Mouse (Mus musculus): Measurements from ENCODE around the gene Grm7.

Gene Grm7

DNA sequence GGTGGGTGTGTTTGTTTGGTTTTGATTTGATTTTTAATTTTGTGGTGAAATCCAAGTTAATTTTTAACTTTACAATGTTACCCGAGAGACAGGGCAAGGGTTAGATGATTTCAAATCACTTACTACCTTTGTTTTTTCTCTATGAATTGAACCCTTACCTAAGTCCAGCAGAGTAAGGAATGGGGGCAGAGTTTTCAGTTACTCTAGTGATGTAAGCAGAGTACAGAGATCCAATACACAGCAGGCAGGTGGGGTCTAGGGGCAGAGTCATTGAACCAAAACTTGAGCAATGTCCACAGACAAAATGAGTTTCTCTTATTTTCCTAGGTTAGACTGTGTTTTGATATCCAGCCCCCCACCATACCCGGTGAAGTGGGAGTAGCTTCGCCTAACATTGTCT, 723.2 kb downstream of the Grm7 start:
- DNase-seq (ENCODE audit: low spot score) = no peak

DNA sequence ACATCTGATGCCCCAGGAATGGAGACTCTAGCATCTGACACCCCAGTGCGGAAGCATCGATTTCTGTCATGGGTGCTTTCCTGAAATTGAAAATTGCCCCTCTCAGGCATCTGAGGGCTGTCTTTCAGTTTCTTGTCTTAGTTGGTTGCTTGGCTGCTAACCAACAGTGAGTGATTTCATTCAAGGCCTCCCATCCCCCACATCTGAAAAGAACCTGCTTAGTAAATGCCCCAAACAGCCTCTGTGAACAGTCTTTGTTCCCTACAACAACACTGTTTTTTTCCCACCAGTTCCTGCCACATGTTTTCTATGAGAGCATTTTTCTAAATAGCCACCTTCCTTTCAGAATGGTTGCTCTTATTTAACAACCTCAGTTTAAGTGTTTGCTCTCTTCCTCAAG, 723.6 kb downstream of the Grm7 start:
- no peak for DNase-seq (ENCODE audit: low spot score)

DNA sequence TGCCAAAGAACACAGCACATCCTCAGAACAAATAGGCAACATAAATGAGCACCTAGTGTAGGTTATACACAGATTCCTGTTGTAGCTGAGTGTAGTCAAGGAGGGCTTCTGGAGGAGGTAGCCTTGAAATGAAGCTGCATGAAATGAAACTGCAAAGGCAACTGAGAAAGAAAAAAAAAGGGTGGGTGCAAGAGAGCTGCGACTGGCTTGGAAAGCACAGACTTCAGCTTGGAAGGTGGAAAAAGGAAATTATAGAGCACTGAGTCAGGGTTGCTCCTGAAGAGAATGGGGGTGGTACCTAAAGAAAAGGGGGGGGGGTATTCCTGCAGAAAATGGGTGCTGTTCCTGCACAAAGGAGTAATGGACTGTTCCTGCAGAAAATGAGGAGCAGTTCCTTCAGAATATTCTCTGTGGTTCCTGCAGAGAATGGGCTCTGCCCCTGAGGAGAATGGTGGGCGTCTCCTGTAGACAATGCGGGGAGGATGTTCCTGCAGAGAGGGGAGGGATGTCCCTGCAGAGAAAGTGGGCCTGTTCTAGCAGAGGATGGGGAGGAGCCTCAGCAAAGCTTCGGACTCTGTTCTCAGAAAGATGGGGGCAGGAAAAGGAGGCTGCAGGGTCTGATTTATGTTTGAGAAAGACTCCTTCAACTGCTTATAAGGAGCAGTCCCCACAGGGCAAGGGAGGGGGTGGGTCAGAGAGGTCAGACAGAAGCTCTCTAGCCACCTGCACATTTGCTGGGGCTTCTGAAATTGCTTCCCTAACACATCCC, 726.4 kb downstream of the Grm7 start:
- DNase-seq (ENCODE audit: low spot score) = no peak

DNA sequence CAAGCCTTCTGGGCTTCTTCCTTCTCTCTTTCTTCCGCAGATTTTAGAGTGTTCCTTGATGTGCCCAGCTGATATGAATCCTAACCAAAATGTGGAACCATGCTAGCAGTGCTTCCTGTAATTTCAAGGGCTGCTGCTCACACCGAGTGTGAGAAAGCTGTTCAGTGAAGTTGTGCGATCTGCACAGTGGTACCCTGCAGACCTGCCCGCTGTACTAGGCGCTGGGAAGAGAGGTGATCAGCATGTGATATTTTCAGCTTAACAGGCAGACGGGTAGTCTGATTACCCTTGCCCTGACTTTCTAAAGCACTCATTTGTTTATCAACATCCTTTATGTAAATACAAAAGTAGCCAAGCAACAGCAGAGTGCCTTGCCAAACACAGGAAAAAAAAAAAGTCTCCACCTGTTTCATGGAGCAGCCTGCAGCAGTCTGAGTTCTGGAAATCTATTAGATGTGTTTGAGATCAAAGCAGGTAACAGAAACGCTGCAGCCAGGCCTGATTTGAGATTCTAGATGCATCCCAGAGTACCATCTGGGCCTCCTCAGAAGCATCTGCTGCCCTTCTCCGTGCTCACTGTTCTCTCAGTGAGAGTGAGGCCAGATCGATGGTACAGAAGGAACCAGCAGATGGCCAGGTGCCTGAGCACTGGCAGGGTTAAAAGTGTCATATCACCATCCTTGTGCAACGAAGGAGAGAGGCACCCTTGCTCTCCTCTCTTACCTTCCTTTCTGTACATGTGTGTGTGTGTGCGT, 727.4 kb downstream of the Grm7 start:
- DNase-seq (ENCODE audit: low spot score) = no peak

DNA sequence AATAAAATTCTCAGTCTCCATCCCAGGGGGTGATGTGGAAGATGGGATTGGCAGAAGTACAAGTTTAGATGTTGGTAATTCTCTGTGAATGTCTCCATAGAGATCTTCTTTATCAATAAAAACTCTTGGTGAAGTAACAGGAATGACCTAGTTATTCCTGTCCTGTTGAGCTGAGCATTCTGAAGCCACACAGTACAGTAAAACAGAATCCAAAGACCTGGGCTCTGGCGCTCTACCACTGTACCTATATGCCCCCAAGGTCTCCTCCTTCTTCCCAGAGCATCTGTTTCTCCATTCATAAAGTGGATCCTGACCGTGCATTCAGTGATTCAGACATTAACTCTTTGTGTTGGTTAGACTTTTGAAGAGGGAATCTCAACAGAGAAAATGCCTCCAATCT, 735.3 kb downstream of the Grm7 start:
- no peak for DNase-seq (ENCODE audit: low spot score)

GRCm38 (mm10) chr6:111408750-111409149, 763.4 kb downstream of the Grm7 start:
- DNase-seq (ENCODE audit: low spot score) = no peak

GRCm38 (mm10) chr6:111424737-111425136, 779.4 kb downstream of the Grm7 start:
- DNase-seq (ENCODE audit: low spot score) = no peak

- DNase-seq (ENCODE audit: low spot score) = no peak
Observed at GRCm38 (mm10) chr6:111446228-111446627, 800.8 kb downstream of the Grm7 start.

GRCm38 (mm10) chr6:111447851-111448250, 802.5 kb downstream of the Grm7 start:
- DNase-seq (ENCODE audit: low spot score) = no peak

- no peak for DNase-seq (ENCODE audit: low spot score)
Observed at GRCm38 (mm10) chr6:111449054-111449783, 803.8 kb downstream of the Grm7 start.

DNA sequence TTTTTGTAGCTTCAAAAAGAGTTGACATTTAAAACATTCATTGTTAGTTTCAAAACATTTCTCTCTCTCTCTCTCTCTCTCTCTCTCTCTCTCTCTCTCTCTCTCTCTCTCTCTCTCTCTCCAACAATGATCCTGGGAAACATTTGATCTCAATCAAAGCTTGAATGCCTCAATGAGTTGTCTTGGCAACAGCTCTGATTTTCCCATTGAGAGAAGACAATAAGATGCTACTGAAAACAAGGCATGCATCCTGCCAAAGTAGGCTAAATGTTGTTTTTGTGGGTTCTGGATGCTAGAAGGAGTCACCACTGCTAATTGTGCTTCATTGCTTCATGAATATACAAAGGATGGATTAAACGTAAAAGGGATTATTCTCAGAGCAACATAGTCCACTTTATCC, 836.5 kb downstream of the Grm7 start:
- no peak for DNase-seq (ENCODE audit: low spot score)

DNA sequence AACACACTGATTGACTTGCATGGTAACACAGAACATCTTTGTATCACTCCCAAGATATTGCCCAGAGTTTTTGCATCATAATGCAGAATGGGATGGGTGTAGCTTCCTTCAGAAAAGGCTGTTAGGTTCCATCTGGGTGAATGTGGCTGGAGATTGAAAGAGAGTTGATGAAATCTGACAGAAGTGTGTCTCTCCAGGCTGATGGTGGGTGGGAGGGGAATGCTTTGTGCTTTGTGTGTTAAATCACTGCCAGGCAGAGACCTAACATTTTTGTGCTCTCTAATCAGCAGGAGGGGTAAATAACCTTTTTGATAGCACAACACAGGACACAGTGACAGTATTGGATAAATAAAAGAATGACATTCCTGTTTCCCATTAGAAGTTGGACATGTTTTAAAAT, 840.7 kb downstream of the Grm7 start:
- DNase-seq (ENCODE audit: low spot score) = no peak

DNA sequence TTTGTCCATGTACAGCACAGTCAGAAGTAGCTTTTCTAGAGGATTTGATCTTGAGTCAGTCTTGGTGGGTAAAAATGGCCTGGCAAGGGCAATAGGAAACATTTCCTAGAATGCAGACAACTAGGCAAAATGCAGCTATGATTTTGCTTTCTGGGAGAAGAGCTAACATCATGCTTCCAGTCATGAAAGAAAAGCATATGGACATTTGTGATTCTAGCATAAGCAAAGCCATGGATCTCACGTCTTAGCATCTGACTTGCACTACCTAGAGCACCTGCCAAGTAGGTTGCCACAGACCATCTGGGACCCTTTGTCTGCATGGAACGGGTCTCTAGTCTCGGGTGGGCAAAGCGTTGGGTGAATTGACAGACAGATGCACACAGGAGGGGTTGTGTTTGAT, 842.2 kb downstream of the Grm7 start:
- DNase-seq (ENCODE audit: low spot score) = no peak

GRCm38 (mm10) chr6:111492166-111492565, 846.8 kb downstream of the Grm7 start:
- no peak for DNase-seq (ENCODE audit: low spot score)

- no peak for DNase-seq (ENCODE audit: low spot score)
Observed at GRCm38 (mm10) chr6:111499542-111499941, 854.2 kb downstream of the Grm7 start.

GRCm38 (mm10) chr6:111510768-111511459, 865.5 kb downstream of the Grm7 start:
- DNase-seq (ENCODE audit: low spot score) = no peak

- no peak for DNase-seq (ENCODE audit: low spot score)
Observed at GRCm38 (mm10) chr6:111512359-111512758, 867.0 kb downstream of the Grm7 start.

- no peak for DNase-seq (ENCODE audit: low spot score)
Observed at GRCm38 (mm10) chr6:111521229-111521628, 875.8 kb downstream of the Grm7 start.

- DNase-seq (ENCODE audit: low spot score) = no peak
Observed at GRCm38 (mm10) chr6:111522122-111522521, 876.7 kb downstream of the Grm7 start.

DNA sequence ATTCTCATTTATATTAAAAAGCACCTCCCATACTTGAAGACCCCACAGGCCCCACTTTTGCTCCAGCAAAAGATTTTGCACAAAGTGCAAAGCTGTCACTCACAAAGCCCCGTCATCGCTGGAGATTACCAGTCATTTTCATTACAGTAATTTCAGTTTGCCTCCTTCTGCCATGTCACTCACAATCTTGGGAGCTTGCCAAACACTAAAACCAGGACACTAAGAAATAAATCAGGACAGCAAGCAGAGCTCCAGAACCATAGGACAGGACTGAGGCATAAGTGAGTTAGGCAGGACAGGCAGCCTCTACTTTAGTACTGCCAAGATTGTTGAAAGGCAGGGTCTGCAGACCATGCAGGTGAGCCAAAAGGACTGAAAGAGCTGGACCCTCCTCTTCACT, 884.6 kb downstream of the Grm7 start:
- no peak for DNase-seq (ENCODE audit: low spot score)

DNA sequence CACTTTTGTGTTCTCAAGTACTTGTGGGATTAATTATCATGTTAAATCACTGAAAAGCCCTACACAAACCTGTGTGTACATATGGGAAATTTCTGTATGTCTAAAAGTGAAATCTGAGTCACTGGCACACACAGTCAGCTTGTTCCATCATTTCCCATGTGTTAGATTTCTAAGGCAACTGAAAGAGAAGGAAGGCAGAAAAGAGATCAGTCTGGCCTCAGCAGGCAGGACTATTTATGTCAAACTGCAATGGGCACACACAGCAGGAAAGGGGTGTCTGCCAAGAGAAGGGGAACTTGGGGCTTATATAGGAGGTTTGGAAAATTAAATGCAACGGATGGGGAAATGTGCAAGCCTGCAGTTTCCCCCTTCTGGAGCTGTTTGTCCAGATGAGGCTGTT, 913.2 kb downstream of the Grm7 start:
- DNase-seq (ENCODE audit: low spot score) = no peak

- DNase-seq (ENCODE audit: low spot score) = no peak
Observed at GRCm38 (mm10) chr6:111559459-111559858, 914.1 kb downstream of the Grm7 start.
